Mouse (Mus musculus): ENCODE measurements around the gene Tbrg4.

Tbrg4 gene

DNA sequence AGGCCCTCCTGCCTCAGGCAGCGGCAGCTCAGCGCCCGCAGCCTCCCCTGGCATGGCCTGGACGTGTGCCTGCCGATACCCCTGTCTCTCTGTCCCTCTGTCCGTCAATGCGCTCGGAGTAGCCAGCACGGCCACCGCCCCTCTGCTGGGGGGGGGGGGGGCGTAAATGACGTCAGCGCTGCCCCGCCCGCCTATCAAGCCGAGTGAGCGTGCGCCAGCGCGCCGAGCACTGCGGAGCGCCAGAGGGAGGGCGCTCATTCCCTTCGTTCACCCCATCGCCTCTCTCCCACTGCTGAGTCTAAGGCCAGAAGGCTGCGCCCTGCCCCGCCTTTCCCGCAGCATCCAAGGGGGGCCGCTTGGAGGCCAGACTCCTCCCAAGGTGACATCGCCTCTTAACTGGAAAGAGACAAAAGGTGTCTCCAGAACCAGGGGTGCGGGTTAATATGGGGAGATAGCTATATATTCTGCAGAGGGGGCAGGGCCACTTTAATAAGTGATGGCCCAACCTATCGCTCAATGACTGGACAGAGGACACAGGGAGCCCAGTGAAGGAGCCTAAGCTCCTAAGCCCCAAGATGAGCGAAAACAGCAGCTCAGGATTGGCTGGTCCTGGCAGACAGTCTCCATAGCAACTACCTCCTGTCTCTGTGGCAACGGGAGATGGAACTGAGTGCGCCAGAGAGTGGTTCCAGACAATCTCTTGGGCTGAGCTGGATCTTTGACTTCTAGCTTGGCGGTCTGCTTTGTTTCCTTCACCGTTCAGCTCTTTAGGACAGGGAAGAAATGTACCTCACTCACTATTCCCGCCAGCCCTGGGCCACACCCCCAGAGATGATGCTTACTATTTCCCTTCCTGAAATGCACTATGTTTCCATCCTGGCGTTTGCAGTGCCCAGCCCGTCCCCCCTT, 20.1 kb downstream of the Tbrg4 start, which contains the start of gene Nacad:
Gene Nacad (minus strand): TSS at position 563 of the 909 bp plus-strand sequence.
- peaks cover 9% of the 10 kb centered on the region for H3K36me3 ChIP-seq (ENCODE audit: insufficient read depth, low read length)

GRCm38 (mm10) chr11:6605021-6605481, 20.8 kb downstream of the Tbrg4 start:
- H3K4me1 ChIP-seq (replicated peaks; ENCODE audit: low read depth, low read length), result peaks cover 30% of the 10 kb centered on the region
- H3K27me3 ChIP-seq (ENCODE audit: insufficient read depth, low read length), result peaks cover 50% of the 10 kb centered on the region
- TF ChIP-seq NANOG (IDR thresholded peaks at IDR 0.05; ENCODE audit: borderline replicate concordance, low read length), result no peak
- TF ChIP-seq CTCF (conservative IDR thresholded peaks at IDR 0.05; ENCODE audit: low read length), result no peak
- no peak for TF ChIP-seq POU5F1 (IDR thresholded peaks at IDR 0.05; ENCODE audit: borderline replicate concordance, low read length)
- H3K36me3 ChIP-seq (ENCODE audit: insufficient read depth, low read length), result peaks cover 2% of the 10 kb centered on the region; the same call in 1 of the 2 replicates
- H3K9me3 ChIP-seq (ENCODE audit: low read length), result no peaks in the 10 kb centered on the region
- peak overlapping the region; percentile 71 for H3K4me3 ChIP-seq (replicated peaks; ENCODE audit: low read length)

More for the DNA sequence above, 20.1 kb downstream of the Tbrg4 start, which contains the start of gene Nacad:
- no peak for TF ChIP-seq POU5F1 (IDR thresholded peaks at IDR 0.05; ENCODE audit: borderline replicate concordance, low read length)
- no peak for TF ChIP-seq CTCF (conservative IDR thresholded peaks at IDR 0.05; ENCODE audit: low read length)
- TF ChIP-seq NANOG (IDR thresholded peaks at IDR 0.05; ENCODE audit: borderline replicate concordance, low read length), result no peak
- Histone ChIP-seq H3K9me3 (ENCODE audit: low read length) (no peaks in the 10 kb centered on the region), H3K4me1 (replicated peaks; ENCODE audit: low read depth, low read length) (peaks cover 23% of the 10 kb centered on the region), H3K4me3 (replicated peaks; ENCODE audit: low read length) (peak within 1 kb of the TSS; percentile 71), H3K27me3 (ENCODE audit: insufficient read depth, low read length) (peaks cover 50% of the 10 kb centered on the region)

DNA sequence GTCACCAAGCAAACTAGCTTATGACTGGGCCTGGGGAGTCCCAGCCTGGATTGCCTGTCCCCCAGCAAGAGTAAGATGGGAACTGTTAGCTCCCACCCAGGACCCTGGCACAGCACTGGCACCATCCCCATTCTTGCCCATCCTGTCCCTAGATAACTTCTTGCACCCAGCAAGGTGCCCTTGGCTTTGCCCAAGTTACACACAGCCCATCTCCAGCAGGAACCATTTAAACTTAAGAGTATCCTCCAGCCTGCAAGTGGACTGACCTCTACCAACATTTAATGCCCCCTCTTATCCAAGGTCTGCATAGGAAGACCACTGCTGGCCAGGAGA, 21.3 kb downstream of the Tbrg4 start:
- Histone ChIP-seq H3K4me1 (replicated peaks; ENCODE audit: low read depth, low read length) (peaks cover 35% of the 10 kb centered on the region), H3K4me3 (replicated peaks; ENCODE audit: low read length) (no peak overlapping the region), H3K27me3 (ENCODE audit: insufficient read depth, low read length) (peaks cover 50% of the 10 kb centered on the region), H3K36me3 (ENCODE audit: insufficient read depth, low read length) (no peaks in the 10 kb centered on the region), H3K9me3 (ENCODE audit: low read length) (no peaks in the 10 kb centered on the region)
- TF ChIP-seq POU5F1 (IDR thresholded peaks at IDR 0.05; ENCODE audit: borderline replicate concordance, low read length), result no peak

GRCm38 (mm10) chr11:6603887-6604603, 21.8 kb downstream of the Tbrg4 start:
- no peak overlapping the region for H3K4me3 ChIP-seq (replicated peaks; ENCODE audit: low read length)
- no peaks in the 10 kb centered on the region for H3K9me3 ChIP-seq (ENCODE audit: low read length)
- peaks cover 50% of the 10 kb centered on the region for H3K27me3 ChIP-seq (ENCODE audit: insufficient read depth, low read length)
- TF ChIP-seq POU5F1 (IDR thresholded peaks at IDR 0.05; ENCODE audit: borderline replicate concordance, low read length) (no peak), NANOG (IDR thresholded peaks at IDR 0.05; ENCODE audit: borderline replicate concordance, low read length) (no peak), CTCF (conservative IDR thresholded peaks at IDR 0.05; ENCODE audit: low read length) (no peak)
- H3K36me3 ChIP-seq (ENCODE audit: insufficient read depth, low read length), result no peaks in the 10 kb centered on the region
- peaks cover 40% of the 10 kb centered on the region for H3K4me1 ChIP-seq (replicated peaks; ENCODE audit: low read depth, low read length)

GRCm38 (mm10) chr11:6603224-6603623, 22.6 kb downstream of the Tbrg4 start:
- Histone ChIP-seq H3K9me3 (ENCODE audit: low read length) (no peaks in the 10 kb centered on the region), H3K4me1 (replicated peaks; ENCODE audit: low read depth, low read length) (peaks cover 48% of the 10 kb centered on the region), H3K36me3 (ENCODE audit: insufficient read depth, low read length) (no peaks in the 10 kb centered on the region), H3K4me3 (replicated peaks; ENCODE audit: low read length) (no peak overlapping the region), H3K27me3 (ENCODE audit: insufficient read depth, low read length) (peaks cover 50% of the 10 kb centered on the region)
- TF ChIP-seq POU5F1 (IDR thresholded peaks at IDR 0.05; ENCODE audit: borderline replicate concordance, low read length) (no peak), CTCF (conservative IDR thresholded peaks at IDR 0.05; ENCODE audit: low read length) (no peak), NANOG (IDR thresholded peaks at IDR 0.05; ENCODE audit: borderline replicate concordance, low read length) (no peak)

GRCm38 (mm10) chr11:6602662-6603061, 23.2 kb downstream of the Tbrg4 start:
- H3K9me3 ChIP-seq (ENCODE audit: low read length), result no peaks in the 10 kb centered on the region
- H3K27me3 ChIP-seq (ENCODE audit: insufficient read depth, low read length), result peaks cover 50% of the 10 kb centered on the region
- H3K36me3 ChIP-seq (ENCODE audit: insufficient read depth, low read length), result peaks cover 3% of the 10 kb centered on the region; the same call in 1 of the 2 replicates
- H3K4me1 ChIP-seq (replicated peaks; ENCODE audit: low read depth, low read length), result peaks cover 54% of the 10 kb centered on the region
- TF ChIP-seq CTCF (conservative IDR thresholded peaks at IDR 0.05; ENCODE audit: low read length) (no peak), NANOG (IDR thresholded peaks at IDR 0.05; ENCODE audit: borderline replicate concordance, low read length) (no peak), POU5F1 (IDR thresholded peaks at IDR 0.05; ENCODE audit: borderline replicate concordance, low read length) (no peak)
- no peak overlapping the region for H3K4me3 ChIP-seq (replicated peaks; ENCODE audit: low read length)

DNA sequence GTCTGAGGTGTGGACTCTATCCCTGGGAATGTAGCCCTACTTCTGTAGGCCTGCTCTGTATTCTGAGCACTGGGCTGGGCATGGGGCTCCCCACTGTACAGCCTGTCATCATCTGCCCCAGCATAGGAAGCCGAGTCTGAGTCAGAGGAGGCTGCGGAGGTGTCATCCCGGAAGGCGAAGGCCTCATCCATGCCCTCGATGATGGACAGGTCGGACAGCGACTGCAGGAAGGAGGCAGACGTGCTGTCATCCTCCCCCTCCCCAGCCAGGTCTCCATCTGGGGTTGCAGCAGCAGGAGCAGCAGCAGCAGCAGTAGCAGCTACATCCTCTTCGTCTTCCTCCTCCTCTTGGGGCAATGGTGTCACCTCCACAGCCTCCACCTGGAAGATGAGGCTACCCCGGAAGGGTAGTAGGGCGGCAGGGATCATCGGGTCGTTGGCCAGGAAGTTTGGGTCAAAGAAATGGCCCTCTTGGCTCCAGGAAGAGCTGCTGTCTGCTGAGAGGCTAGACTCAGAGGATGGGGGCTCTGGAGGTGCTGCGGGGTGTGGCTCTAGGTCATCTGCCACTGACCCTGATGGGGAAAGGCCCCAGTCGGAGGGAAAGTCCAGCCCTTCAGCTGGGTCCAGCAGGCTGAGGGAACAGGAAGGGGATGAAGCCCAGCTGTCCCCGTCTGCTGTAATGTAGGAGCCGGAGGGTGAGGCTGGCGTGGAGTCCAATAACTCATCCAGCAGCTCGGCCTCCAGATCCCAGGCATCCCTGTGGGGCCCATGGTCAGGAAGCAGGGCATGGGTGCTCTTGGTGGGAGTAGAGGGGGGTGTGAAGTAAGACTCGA, 24.0 kb downstream of the Tbrg4 start:
- Histone ChIP-seq H3K9me3 (ENCODE audit: low read length) (no peaks in the 10 kb centered on the region), H3K4me3 (replicated peaks; ENCODE audit: low read length) (no peak overlapping the region), H3K4me1 (replicated peaks; ENCODE audit: low read depth, low read length) (peaks cover 57% of the 10 kb centered on the region), H3K27me3 (ENCODE audit: insufficient read depth, low read length) (peaks cover 48% of the 10 kb centered on the region), H3K36me3 (ENCODE audit: insufficient read depth, low read length) (peaks cover 11% of the 10 kb centered on the region)
- TF ChIP-seq NANOG (IDR thresholded peaks at IDR 0.05; ENCODE audit: borderline replicate concordance, low read length) (no peak), POU5F1 (IDR thresholded peaks at IDR 0.05; ENCODE audit: borderline replicate concordance, low read length) (no peak), CTCF (conservative IDR thresholded peaks at IDR 0.05; ENCODE audit: low read length) (no peak)
